Mouse (Mus musculus): Measurements from ENCODE around the gene Oas3.

The Oas3 gene

GRCm38 (mm10) chr5:120754215-120754614 lies 23.2 kb downstream of the Oas3 start:
- no peak for DNase-seq (ENCODE audit: low read depth in 1 of 2, low spot score in 2 of 2)

DNA sequence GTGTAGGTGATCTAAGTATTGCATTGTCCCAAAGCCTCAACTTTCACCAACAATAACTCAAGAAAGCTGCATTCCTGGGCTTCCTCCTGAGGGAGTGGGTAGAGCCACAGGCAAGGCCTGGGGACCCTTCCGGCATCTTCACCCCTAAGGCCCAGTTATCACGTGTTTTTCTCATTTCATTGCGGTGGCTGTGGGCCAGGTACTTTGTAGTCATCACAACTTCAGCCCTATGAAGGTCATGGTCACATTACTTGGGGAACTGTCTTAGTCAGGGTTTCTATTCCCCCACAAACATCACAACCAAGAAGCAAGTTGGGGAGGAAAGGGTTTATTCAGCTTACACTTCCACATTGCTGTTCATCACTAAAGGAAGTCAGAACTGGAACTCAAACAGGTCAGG lies 24.7 kb downstream of the Oas3 start:
- no peak for DNase-seq (ENCODE audit: low read depth in 1 of 2, low spot score in 2 of 2)

GRCm38 (mm10) chr5:120751206-120751605 lies 26.3 kb downstream of the Oas3 start:
- DNase-seq (ENCODE audit: low read depth in 1 of 2, low spot score in 2 of 2) = no peak

DNA sequence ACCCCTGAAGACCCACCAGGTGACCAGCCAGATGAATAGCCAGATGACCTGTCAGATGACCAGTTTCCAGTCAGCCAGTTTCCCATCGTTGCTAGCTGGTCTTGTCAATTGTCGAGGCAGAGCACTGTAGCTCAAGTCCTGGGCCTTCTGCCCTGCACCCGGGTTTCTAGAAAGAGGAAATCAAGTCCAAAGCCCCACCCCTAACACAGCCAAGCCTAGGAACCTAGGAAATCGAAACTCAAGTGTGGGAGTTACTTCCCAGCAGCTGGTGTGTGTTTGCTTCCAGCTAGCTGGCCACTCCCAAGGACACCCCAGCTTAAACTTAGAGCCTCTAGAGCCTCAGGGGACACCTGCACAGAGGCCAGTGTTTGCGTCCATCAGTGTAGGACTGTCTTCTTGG lies 27.8 kb downstream of the Oas3 start, which contains the start of gene Oas2:
Oas2 (minus strand) TSS at position 166 of the 400 bp plus-strand sequence.
- peak; percentile 4 to 5 for DNase-seq (ENCODE audit: low read depth in 1 of 2, low spot score in 2 of 2)

GRCm38 (mm10) chr5:120746451-120746850 lies 31.0 kb downstream of the Oas3 start:
- DNase-seq (ENCODE audit: low read depth in 1 of 2, low spot score in 2 of 2) = no peak

GRCm38 (mm10) chr5:120742125-120742524 lies 35.3 kb downstream of the Oas3 start:
- DNase-seq (ENCODE audit: low read depth in 1 of 2, low spot score in 2 of 2) = no peak

- no peak for DNase-seq (ENCODE audit: low read depth in 1 of 2, low spot score in 2 of 2)
Observed at GRCm38 (mm10) chr5:120734380-120734990, 43.0 kb downstream of the Oas3 start.

DNA sequence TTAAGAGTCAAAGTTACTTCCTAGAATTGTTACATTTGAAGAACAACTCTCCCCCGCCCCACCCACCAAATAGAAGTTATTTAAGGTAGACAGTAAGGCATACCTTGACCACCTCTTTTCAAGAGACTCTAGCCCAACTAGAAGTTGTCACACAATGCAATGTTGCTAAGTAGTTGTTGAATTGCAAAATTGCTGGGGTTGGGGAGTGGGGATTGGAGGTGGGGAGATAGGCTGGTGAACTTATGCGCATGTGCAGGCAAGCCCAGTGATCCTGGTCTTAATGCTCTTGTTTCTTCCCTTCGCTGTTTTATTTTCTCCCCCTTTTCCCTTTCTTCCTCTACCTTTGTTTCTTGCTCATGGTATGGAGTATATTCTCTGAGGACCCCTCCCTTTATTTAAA lies 43.8 kb downstream of the Oas3 start:
- no peak for DNase-seq (ENCODE audit: low read depth in 1 of 2, low spot score in 2 of 2)

GRCm38 (mm10) chr5:120732740-120733139 lies 44.7 kb downstream of the Oas3 start:
- no peak for DNase-seq (ENCODE audit: low read depth in 1 of 2, low spot score in 2 of 2)

DNA sequence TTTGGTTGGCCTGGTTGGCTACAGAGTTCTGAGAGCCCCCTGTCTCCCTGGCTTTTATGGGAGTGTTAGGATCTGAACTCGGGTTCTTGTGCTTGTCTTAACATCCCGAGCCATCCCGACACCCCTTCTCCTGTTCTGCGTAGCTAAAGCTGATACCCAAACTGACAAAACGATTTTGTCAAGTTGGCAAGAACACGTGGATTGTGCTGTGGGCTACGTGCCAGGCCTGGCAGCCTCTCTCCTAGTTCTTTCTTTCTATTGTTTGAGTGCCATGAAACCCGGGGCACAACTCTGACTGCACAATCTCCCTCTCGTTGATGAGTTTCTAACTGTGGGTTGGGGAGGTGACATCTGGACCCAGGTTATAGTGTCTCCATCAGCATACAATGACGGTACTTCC lies 48.1 kb downstream of the Oas3 start:
- no peak for DNase-seq (ENCODE audit: low read depth in 1 of 2, low spot score in 2 of 2)

- DNase-seq (ENCODE audit: low read depth in 1 of 2, low spot score in 2 of 2) = no peak
Observed at GRCm38 (mm10) chr5:120725811-120726455, 51.5 kb downstream of the Oas3 start.

DNA sequence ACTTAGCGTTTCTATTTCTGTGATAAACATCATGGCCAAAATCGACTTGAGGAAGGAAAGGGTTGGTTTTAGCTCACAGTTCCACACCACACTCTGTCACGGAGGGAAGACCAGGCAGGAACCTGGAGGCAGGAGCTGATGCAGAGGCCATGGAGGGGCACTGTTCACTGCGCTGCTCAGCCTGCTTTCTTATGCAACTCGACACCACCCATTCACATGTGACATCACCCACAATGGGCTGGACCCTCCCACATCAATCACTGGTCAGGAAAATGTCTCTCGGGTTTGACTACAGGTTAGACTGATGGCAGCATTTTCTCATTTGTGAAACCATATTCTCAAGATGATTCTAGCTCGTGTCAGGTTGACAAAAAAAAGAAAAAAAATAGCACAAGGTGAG lies 56.5 kb downstream of the Oas3 start:
- DNase-seq (ENCODE audit: low read depth in 1 of 2, low spot score in 2 of 2) = no peak

DNA sequence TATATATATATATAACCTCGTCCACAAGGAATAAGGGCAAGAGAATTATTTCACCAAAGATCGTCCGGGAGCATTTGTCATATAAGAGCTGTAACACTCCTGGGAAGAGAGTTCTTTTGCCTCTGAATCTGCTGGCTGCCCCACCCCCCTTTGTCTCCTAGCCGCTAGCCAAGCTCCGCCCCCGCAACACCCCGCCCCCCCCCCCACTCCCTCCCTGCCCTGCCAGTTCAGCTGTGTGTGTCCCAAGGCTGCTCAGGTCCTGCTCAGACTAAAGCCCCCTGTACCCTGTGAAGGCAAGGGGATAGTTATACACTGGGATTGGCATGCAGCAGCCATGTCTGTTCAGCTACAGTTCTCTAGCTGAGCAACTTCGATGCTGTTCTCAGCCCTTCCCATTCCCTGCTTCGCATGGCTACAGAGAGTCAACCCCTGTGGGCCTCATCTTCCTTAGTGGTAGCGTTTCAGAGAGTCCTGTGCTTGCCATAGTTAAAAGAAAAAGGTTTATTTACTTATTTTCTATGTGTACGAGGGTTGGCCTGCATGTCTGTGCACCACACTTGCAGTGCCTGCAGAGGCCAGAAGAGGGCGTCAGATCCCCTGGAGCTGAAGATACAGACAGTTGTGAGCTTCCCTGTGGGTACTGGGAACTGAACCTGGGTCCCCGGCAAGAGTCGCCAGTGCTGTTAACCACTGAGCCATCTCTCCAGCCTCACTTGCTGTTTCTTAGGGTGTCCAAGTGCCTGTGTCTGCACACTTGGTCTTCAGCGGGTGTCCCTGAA lies 58.7 kb downstream of the Oas3 start:
- DNase-seq (ENCODE audit: low read depth in 1 of 2, low spot score in 2 of 2) = no peak

GRCm38 (mm10) chr5:120717136-120717535 lies 60.3 kb downstream of the Oas3 start:
- no peak for DNase-seq (ENCODE audit: low read depth in 1 of 2, low spot score in 2 of 2)

DNA sequence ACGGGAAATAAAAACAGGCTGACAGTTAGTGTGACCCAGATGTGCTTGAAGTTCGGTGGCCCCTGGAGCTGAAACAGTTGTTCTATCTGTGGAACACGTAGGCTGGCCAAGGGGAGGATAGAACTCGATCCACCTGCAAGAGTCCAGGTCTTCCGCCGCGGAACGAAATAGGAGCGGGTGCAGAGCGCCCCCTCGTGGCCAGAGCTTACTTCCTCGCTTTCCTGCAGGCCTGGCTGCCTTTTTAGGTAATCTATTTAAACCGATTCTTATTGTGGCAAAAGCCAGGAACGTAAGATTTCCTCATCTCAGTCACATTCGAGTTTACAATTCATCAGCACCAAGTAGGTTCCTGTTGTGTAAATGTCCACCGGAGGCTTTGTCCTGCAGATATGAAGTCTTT lies 63.1 kb downstream of the Oas3 start:
- peak in 1 of 2 experiments; percentile 24 for DNase-seq (ENCODE audit: low read depth in 1 of 2, low spot score in 2 of 2)

DNA sequence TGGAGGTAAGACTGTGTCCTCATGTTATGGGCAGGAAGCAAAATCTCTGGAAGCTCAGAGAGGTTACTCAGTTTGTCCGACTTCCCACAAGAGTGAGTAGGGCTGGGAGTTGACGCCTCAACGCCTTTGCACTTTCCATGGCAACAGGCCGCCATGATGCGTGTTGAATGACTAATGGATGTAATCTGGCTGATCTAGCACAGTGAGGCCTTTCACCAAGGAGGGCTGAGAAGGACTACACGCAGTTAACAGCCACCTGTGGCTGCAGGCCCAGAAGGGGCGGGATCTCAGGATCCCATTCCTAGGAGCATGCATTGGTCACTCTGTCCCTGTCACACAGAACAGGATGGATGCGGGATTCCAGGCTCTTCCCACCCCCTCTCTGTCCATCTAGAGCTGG lies 64.7 kb downstream of the Oas3 start:
- no peak for DNase-seq (ENCODE audit: low read depth in 1 of 2, low spot score in 2 of 2)

DNA sequence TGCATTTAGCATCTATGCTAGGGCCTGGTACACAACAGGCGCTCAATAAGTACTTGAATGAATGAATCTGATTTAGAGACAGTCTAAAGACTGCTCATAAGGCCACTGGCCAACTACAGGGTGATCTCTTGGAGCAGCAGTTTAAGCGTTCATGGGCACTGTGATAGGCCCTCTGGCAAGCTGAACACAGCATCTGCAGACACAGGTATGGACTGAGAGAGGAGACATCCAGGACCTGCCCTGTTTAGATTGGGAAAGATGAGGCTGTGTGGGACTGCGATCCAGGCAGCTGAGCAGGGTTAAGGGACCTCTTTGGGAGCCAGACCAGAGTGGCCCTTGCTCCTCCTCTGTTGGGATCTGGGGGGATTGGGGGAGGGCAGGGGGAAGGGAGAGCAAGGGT lies 65.6 kb downstream of the Oas3 start, which contains the start of gene Dtx1:
Dtx1 (minus strand) TSS at position 101 of the 400 bp plus-strand sequence.
- no peak for DNase-seq (ENCODE audit: low read depth in 1 of 2, low spot score in 2 of 2)

DNA sequence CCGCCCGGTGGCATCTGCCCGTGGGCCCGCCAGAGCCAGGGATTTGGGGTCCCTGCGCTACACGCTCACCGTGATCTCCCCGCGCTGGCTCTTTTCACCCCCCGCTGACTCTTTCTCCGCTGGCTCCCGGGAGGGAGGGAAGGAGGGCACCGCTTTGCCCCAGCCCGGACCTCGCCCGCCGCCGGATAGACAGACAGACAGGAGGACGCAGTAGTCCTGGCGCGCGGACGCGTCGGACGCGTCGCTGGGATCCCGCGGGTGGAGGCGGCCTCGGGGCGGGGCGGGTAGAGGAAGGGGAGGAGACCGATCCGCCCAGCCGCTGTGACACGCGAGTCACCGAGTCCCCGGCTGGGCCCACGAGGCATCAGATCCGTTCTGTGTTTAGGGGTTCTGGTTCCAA lies 66.0 kb downstream of the Oas3 start:
- no peak for DNase-seq (ENCODE audit: low read depth in 1 of 2, low spot score in 2 of 2)

- no peak for DNase-seq (ENCODE audit: low read depth in 1 of 2, low spot score in 2 of 2)
Observed at GRCm38 (mm10) chr5:120710826-120711248, 66.6 kb downstream of the Oas3 start.

GRCm38 (mm10) chr5:120710161-120710825 lies 67.2 kb downstream of the Oas3 start:
- no peak for DNase-seq (ENCODE audit: low read depth in 1 of 2, low spot score in 2 of 2)

DNA sequence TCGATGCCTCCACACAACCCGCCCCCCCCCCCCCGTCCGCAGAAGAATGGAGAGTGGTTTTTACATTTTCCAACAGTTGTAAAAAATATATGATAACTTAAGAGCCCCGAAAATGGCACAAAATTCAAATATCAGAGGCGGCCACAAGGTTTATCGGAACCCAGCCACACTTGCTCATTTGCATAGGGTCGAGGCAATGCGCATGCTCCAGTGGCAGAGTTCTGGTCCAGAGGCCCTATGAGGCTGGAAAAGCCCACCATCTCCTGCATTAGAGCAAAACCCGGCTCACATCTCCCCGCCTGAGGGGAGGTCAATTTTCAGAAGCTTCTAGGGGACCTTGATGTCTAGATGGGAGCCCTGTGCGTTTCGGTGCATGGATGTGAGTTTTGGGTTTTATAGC lies 70.5 kb downstream of the Oas3 start:
- no peak for DNase-seq (ENCODE audit: low read depth in 1 of 2, low spot score in 2 of 2)

GRCm38 (mm10) chr5:120706541-120706940 lies 70.9 kb downstream of the Oas3 start:
- DNase-seq (ENCODE audit: low read depth in 1 of 2, low spot score in 2 of 2) = no peak
